Mouse (Mus musculus) stomach, embryonic 16.5 days (tissue): ENCODE data around the gene Sde2. TPM values are rescaled to one million over a fixed set of nuclear protein-coding genes. Genes with fewer than 3 reads are reported as not detected.

Source experiments
- ATAC-seq: fragments of 200-750 bp; cut with Nextera tagmentation; 2 replicates; pipeline ENCODE4 v1.8.0; 2017; ENCODE audit warnings: moderate number of reproducible peaks, moderate TSS enrichment; ENCODE audit not compliant: insufficient read depth, low FRiP score
- H3K27ac ChIP-seq: fragments of 300-500 bp; sonication (generic); 2 replicates; pipeline ENCODE4 v1.5.1; 2014; ENCODE audit warnings: low read length
- H3K27me3 ChIP-seq: fragments of 300-500 bp; sonication (generic); 2 replicates; pipeline ENCODE4 v1.6.1; 2014; ENCODE audit warnings: low read length, control low read depth, mixed read lengths; ENCODE audit not compliant: control insufficient read depth, insufficient read depth
- H3K36me3 ChIP-seq: fragments of 300-500 bp; sonication (generic); 2 replicates; pipeline ENCODE4 v1.6.1; 2014; ENCODE audit warnings: low read length; ENCODE audit not compliant: control insufficient read depth, insufficient read depth
- H3K4me1 ChIP-seq: fragments of 300-500 bp; sonication (generic); 2 replicates; pipeline ENCODE4 v1.6.1; 2014; ENCODE audit warnings: low read length, control low read depth, mixed read lengths; ENCODE audit not compliant: control insufficient read depth, insufficient read depth
- H3K4me2 ChIP-seq: fragments of 300-500 bp; sonication (generic); 2 replicates; pipeline ENCODE4 v1.6.1; 2014; ENCODE audit warnings: low read depth, low read length, mixed read lengths
- H3K4me3 ChIP-seq: fragments of 300-500 bp; sonication (generic); replicated peaks from 2 replicates; pipeline ENCODE4 v1.5.1; 2014; ENCODE audit warnings: mild to moderate bottlenecking, low read length
- H3K9ac ChIP-seq: fragments of 300-500 bp; sonication (generic); 2 replicates; pipeline ENCODE4 v1.6.1; 2014; ENCODE audit warnings: low read length
- H3K9me3 ChIP-seq: fragments of 300-500 bp; sonication (generic); replicated peaks from 2 replicates; pipeline ENCODE4 v1.6.1; 2016; ENCODE audit warnings: low read length, control low read depth; ENCODE audit not compliant: control insufficient read depth
- WGBS: fragments of 180-500 bp; shearing (Covaris S2); extraction: QIAGEN DNeasy Blood & Tissue Kit; methylation state at CpG from one replicate; pipeline ENCODE4 v1.1.7; 2014; 5-methylcytosine and 5-hydroxymethylcytosine counted together
- polyA plus RNA-seq: library from polyadenylated mRNA; unstranded; fragments of >200 nt; fragmentation: Nextera tagmentation; extraction: Ambion mirVana; gene quantifications from 2 replicates; pipeline ENCODE4 v1.2.1, GENCODE M21; 2015

Gene Sde2
- polyA plus RNA-seq, 1 experiment from 2014 or later: 34.9 TPM

DNA sequence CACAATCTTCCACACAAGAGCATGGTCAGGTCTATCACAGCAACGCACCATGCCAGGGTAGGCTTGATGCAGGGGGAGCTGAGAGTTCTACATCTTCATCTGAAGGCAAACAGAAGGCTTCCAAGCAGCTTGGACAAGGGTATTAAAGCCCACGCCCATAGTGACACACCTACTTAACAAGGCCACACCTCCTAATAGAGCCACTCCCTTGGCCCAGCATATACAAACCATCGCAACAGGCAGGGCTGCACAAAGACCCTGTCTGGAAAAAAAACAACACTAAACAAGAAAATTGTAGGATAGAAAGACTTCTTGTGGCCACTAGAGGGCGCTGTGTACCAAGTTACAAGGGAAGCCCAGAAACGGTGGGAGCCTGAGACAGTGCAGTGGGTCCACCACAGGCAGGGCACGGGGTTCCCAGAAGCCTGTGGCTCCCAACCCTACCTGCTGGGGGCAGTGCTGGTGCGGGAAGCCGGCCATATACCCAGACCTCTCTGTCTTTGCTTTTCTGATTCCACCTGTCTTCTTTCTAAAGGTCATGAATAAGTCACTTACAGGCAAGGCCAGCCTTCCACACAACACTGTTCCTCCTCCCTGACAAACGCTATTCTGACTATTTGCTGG is 23.0 kb downstream of the Sde2 start:
- Histone ChIP-seq H3K27me3 (no peaks in the 10 kb centered on the region), H3K9ac (no peak overlapping the region), H3K27ac (no peak overlapping the region), H3K4me1 (no peaks in the 10 kb centered on the region), H3K4me2 (no peak overlapping the region), H3K36me3 (no peaks in the 10 kb centered on the region), H3K4me3 (no peak overlapping the region), H3K9me3 (no peaks in the 10 kb centered on the region)
- ATAC-seq: no peak
- 19% methylated on average over 9 of the region's 9 CpGs for WGBS

DNA sequence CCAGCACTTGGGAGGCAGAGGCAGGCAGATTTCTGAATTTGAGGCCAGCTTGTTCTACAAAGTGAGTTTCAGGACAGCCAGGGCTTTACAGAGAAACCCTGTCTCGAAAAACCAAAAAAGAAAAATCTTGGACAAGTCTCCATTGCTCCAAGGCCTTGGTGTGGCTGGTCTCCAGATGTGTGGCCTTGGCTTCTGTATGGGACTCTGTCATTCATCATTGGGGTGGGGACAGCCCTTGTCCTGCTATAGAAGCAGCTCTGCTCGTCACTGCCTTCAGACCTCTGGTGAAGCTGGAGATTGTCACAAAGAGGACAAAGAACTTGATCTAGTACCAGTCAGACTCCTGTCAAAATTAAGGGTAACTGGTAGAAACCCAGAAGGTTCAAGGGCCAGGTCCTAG is 23.7 kb downstream of the Sde2 start:
- ATAC-seq: no peak
- Histone ChIP-seq H3K9ac (no peak overlapping the region), H3K27me3 (no peaks in the 10 kb centered on the region), H3K36me3 (no peaks in the 10 kb centered on the region), H3K27ac (no peak overlapping the region), H3K9me3 (no peaks in the 10 kb centered on the region), H3K4me1 (no peaks in the 10 kb centered on the region), H3K4me3 (no peak overlapping the region), H3K4me2 (no peak overlapping the region)
- WGBS: 79% methylated on average over 2 of the region's 2 CpGs

DNA sequence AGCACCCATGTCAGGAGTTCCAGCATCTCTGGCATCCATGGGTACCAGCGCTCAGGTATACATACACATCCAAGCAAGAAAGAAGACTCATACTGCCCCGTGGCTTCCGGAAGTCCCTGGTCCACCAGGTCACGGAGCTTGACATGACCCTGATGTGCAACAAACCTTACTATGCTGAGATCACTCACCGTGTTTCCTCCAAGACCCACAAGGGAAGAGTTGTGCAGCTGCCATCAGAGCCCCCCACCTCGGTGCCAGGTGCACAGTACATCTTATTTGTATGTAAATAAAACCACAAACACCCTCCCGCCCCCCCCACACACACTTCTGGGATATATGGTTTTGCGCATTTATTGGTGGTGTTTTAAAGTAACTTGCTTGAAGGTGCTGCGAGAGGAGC is 24.2 kb downstream of the Sde2 start:
- Histone ChIP-seq H3K27me3 (no peaks in the 10 kb centered on the region), H3K27ac (no peak overlapping the region), H3K4me2 (no peak overlapping the region), H3K36me3 (no peaks in the 10 kb centered on the region), H3K4me3 (no peak overlapping the region), H3K9me3 (no peaks in the 10 kb centered on the region), H3K9ac (no peak overlapping the region), H3K4me1 (no peaks in the 10 kb centered on the region)
- no peak for ATAC-seq
- 86% methylated on average over 9 of the region's 9 CpGs for WGBS

DNA sequence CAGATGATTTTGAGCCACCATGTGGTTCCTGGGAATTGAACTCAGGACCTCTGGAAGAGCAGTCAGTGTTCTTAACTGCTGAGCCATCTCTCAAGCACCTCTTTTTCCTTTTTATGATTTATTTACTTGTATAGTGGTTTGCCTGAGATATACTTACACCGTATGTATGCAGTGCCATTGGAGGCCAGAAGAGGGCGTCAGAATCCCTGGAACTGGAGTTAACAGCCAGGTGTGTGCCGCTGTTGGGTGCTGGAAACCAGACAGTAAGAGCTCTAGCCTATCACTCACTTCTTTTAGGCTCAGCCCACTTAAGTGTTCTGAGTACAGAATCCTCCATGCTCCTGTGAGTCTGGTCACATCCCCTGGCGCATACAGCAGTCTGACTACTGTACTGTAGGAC is 26.5 kb downstream of the Sde2 start:
- Histone ChIP-seq H3K9ac (no peak overlapping the region), H3K4me3 (no peak overlapping the region), H3K4me1 (no peaks in the 10 kb centered on the region), H3K9me3 (no peaks in the 10 kb centered on the region), H3K27ac (no peak overlapping the region), H3K4me2 (no peak overlapping the region), H3K27me3 (no peaks in the 10 kb centered on the region), H3K36me3 (no peaks in the 10 kb centered on the region)
- WGBS: 75% methylated on average over 4 of the region's 4 CpGs
- no peak for ATAC-seq

DNA sequence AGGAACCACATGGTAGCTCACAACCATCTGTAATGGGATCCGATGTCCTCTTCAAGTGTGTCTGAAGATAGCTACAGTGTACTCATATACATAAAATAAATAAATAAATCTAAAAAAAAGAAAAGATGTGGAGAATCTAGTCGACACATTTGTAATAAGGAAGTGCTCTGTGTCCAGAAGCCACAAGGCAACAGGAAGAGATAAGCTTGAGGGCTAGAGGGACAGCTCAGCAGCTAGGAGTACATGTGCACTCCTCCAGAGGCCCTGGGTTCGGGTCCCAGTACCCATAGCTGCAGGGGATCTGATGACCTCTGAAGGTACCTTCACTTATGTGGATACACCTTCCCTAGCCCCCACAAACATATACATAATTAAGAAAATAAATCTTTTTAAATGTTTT is 30.8 kb downstream of the Sde2 start:
- H3K9ac ChIP-seq: no peak overlapping the region
- no peak overlapping the region for H3K4me3 ChIP-seq
- H3K36me3 ChIP-seq: no peaks in the 10 kb centered on the region
- H3K27ac ChIP-seq: no peak overlapping the region
- no peak overlapping the region for H3K4me2 ChIP-seq
- WGBS: 72% methylated on average over 3 of the region's 3 CpGs
- no peak for ATAC-seq
- H3K9me3 ChIP-seq: no peaks in the 10 kb centered on the region
- H3K27me3 ChIP-seq: no peaks in the 10 kb centered on the region
- H3K4me1 ChIP-seq: peaks cover 3% of the 10 kb centered on the region; the same call in 1 of the 2 replicates

DNA sequence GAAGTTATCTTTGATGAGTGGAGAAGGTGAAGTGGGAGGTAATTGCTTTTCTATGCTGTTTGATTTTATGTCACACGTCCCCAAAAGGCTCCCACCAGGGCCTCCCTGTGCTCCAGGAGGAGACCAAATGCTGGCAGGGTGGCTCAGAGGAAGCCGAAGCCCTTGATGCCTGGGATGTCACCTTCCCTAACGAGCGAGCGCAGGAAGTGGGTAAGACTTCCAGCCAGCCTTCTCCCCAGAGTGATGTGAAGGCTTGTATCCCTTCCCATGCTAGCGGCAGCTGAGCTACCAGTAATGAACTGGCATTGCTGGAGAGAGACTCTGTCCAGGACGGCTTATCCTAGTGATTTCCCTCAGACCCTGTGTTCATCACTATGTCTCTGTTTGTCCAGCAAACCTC is 32.8 kb downstream of the Sde2 start:
- H3K27me3 ChIP-seq: no peaks in the 10 kb centered on the region

DNA sequence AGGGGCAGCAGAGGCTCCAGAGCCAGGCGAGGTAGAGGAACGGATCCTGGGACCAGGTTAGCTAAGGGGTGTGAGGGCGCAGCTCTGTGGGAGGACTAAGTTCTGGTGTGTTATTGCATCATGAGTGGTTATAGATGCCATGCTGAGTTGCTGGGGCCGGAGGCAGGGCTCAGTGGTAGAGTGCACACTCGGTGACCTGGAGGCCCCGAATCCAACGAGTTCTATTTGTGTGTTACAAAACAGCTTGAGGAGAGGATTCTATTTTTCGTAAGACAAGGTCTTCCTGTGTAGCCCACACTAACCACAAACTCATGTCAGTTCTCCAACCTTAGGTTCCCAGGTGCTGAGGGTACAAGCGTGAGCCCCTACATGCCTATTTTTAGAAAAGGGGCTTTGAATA is 33.6 kb downstream of the Sde2 start:
- H3K36me3 ChIP-seq: no peaks in the 10 kb centered on the region
- no peak for ATAC-seq
- H3K9me3 ChIP-seq: no peaks in the 10 kb centered on the region
- 64% methylated on average over 9 of the region's 9 CpGs for WGBS
- peaks cover 17% of the 10 kb centered on the region for H3K4me1 ChIP-seq
- no peak overlapping the region for H3K4me3 ChIP-seq
- H3K9ac ChIP-seq: no peak overlapping the region
- no peak overlapping the region for H3K4me2 ChIP-seq
- no peaks in the 10 kb centered on the region for H3K27me3 ChIP-seq
- H3K27ac ChIP-seq: no peak overlapping the region

More for the DNA sequence above, 32.8 kb downstream of the Sde2 start:
- Histone ChIP-seq H3K4me1 (peaks cover 12% of the 10 kb centered on the region), H3K9me3 (no peaks in the 10 kb centered on the region), H3K4me3 (no peak overlapping the region), H3K9ac (no peak overlapping the region), H3K4me2 (no peak overlapping the region), H3K27ac (no peak overlapping the region), H3K36me3 (no peaks in the 10 kb centered on the region)
- ATAC-seq: no peak
- 30% methylated on average over 7 of the region's 7 CpGs for WGBS

DNA sequence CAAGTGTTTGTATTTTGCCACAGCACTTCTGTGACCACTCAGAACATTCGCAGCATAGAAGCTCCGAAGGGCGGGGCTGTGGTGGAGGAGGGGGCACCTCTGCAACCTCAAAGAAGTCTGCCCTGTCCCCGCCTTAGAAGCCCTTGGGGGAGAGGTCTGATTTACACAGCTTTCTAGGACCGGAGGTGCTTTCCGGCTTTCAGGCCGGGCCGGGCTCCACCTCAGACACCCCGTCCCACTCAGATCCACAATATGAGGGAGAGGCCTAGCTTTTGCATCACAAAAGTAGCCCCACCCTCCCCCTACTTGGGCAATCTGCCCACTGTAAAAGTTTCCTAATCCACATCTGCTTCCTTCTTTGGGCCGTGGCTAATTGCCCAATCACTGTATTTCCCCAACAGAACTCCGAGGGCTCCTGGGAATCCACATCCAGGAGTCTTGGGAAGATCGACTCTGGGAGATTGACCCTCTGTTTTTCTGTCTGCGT is 37.7 kb downstream of the Sde2 start:
- Histone ChIP-seq H3K4me1 (peaks cover 20% of the 10 kb centered on the region), H3K36me3 (no peaks in the 10 kb centered on the region), H3K9me3 (no peaks in the 10 kb centered on the region), H3K27ac (peak overlapping the region; percentile 36), H3K9ac (peak overlapping the region; percentile 64), H3K4me3 (peak overlapping the region; percentile 0; the same call in 1 of the 2 replicates), H3K4me2 (peak overlapping the region; percentile 50), H3K27me3 (peaks cover 8% of the 10 kb centered on the region)
- 3% methylated on average over 13 of the region's 13 CpGs for WGBS
- ATAC-seq: peak; percentile 79

DNA sequence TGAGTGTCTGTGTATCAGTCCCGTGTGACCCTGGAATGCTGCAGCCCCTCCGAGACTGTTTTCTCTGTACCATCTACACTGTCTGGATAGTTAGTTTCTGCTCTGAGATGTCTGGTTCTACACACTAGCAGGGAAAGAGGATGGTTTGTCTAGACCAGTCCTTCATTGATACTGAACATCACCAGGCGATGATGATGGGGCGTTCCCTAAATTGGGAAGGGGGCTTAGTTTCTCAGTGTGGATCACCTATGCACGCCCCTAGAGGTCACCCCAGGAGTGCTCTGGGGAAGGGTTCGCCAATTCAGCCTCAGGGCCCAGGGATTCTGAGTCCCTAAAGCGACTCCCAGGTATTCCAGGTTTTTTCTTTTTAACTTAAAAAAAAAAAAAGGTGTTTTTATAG is 38.2 kb downstream of the Sde2 start:
- Histone ChIP-seq H3K9me3 (no peaks in the 10 kb centered on the region), H3K27me3 (peaks cover 8% of the 10 kb centered on the region), H3K36me3 (no peaks in the 10 kb centered on the region), H3K4me3 (peak overlapping the region; percentile 0; the same call in 1 of the 2 replicates), H3K27ac (peak overlapping the region; percentile 36; the same call in 1 of the 2 replicates), H3K9ac (peak overlapping the region; percentile 64), H3K4me1 (peaks cover 17% of the 10 kb centered on the region), H3K4me2 (peak overlapping the region; percentile 50)
- WGBS: 53% methylated on average over 7 of the region's 7 CpGs
- 0 out of 2 replicates have a peak, but pooled peaks have one; percentile 8 for ATAC-seq
